Comparison of ENCODE assay signal across 10 mouse cellular contexts in genomic region chr2:30618487-30619248, GRCm38 (mm10). TPM values are rescaled to one million over a fixed set of nuclear protein-coding genes. Genes with fewer than 3 reads are reported as not detected.
DNase-seq lines count a peak whose midpoint lies in the region; ATAC-seq lines count a peak whose summit lies in the region.
"Had no signal": no experiment of that assay in that cellular context is flagged by ENCODE, and none has a peak within 500 bp of the region (broad histone marks: within the 10 kb centered on the region; RNA-seq: fewer than 3 reads in every experiment).

No protein-coding gene starts in this region.

- no peak for DNase-seq in midbrain, embryonic 10.5 days (ENCODE audit: low spot score)
- peak; percentile 54 for DNase-seq in heart, postnatal 25 days (ENCODE audit: low spot score)
- DNase-seq in adrenal gland, adult 18-20 months (ENCODE audit: low spot score in 2 of 2) = no peak
- DNase-seq in gastrocnemius, postnatal 4 days (ENCODE audit: low spot score in 2 of 2) = no peak
- DNase-seq: cerebellum, adult 11-12 months; layer of hippocampus, adult 9-11 months had no signal

- WGBS in midbrain, embryonic 13.5 days = 84% methylated on average over 6 of the region's 6 CpGs
- WGBS in midbrain, embryonic 10.5 days = 83% methylated on average over 6 of the region's 6 CpGs
- WGBS in limb, embryonic 13.5 days = 44% methylated on average over 6 of the region's 6 CpGs

- H3K36me3 ChIP-seq in midbrain, embryonic 13.5 days = no peaks in the 10 kb centered on the region
- no peaks in the 10 kb centered on the region for H3K36me3 ChIP-seq in midbrain, embryonic 10.5 days
- H3K36me3 ChIP-seq in limb, embryonic 13.5 days = no peaks in the 10 kb centered on the region

- intact Hi-C loops in heart, postnatal 25 days (cut with DNase I) = no loop called here

- H3K27me3 ChIP-seq in midbrain, embryonic 13.5 days = no peaks in the 10 kb centered on the region
- H3K27me3 ChIP-seq in midbrain, embryonic 10.5 days (ENCODE audit: low read depth, poor library complexity, severe bottlenecking) = no peaks in the 10 kb centered on the region
- no peaks in the 10 kb centered on the region for H3K27me3 ChIP-seq in limb, embryonic 13.5 days

- H3K27ac ChIP-seq in midbrain, embryonic 13.5 days = 0 out of 2 replicates have a peak overlapping the region, but pooled peaks have one; percentile 9
- no peak overlapping the region for H3K27ac ChIP-seq in midbrain, embryonic 10.5 days (replicated peaks)
- H3K27ac ChIP-seq in limb, embryonic 13.5 days = peak overlapping the region; percentile 75

- H3K4me1 ChIP-seq in midbrain, embryonic 13.5 days (replicated peaks) = peaks cover 20% of the 10 kb centered on the region
- H3K4me1 ChIP-seq in midbrain, embryonic 10.5 days = peaks cover 31% of the 10 kb centered on the region
- peaks cover 34% of the 10 kb centered on the region for H3K4me1 ChIP-seq in limb, embryonic 13.5 days

- no peak overlapping the region for H3K4me3 ChIP-seq in midbrain, embryonic 13.5 days (replicated peaks)
- no peak overlapping the region for H3K4me3 ChIP-seq in midbrain, embryonic 10.5 days
- no peak overlapping the region for H3K4me3 ChIP-seq in limb, embryonic 13.5 days

- no peak for ATAC-seq in midbrain, embryonic 13.5 days
- ATAC-seq in limb, embryonic 13.5 days (ENCODE audit: low FRiP score, low read depth) = no peak
- 0 out of 2 replicates have a peak, but pooled peaks have one; percentile 22 for ATAC-seq in megakaryocyte-erythroid progenitor cell, adult 5-6 weeks (replicated peaks; ENCODE audit: low FRiP score, low TSS enrichment, poor library complexity, severe bottlenecking)
- ATAC-seq in inflammation-experienced regulatory T-cells, adult 6 months = no peak

- H3K9ac ChIP-seq in midbrain, embryonic 13.5 days (replicated peaks) = no peak overlapping the region
- H3K9ac ChIP-seq in limb, embryonic 13.5 days = no peak overlapping the region; the same call in 1 of the 2 replicates

- H3K4me2 ChIP-seq in midbrain, embryonic 13.5 days (replicated peaks) = no peak overlapping the region
- no peak overlapping the region for H3K4me2 ChIP-seq in limb, embryonic 13.5 days (replicated peaks)

- H3K9me3 ChIP-seq in midbrain, embryonic 13.5 days = no peaks in the 10 kb centered on the region; the same call in 1 of the 2 replicates
- H3K9me3 ChIP-seq in midbrain, embryonic 10.5 days (replicated peaks) = peaks cover 4% of the 10 kb centered on the region; the same call in 1 of the 2 replicates
- no peaks in the 10 kb centered on the region for H3K9me3 ChIP-seq in limb, embryonic 13.5 days

RNA-seq across cellular contexts. Expression of gene Cstad, which starts 23.8 kb away (rescaled TPM):
- polyA plus RNA-seq in midbrain, embryonic 13.5 days (2015; fragmentation: Nextera tagmentation; extraction: Ambion mirVana) = 0.27 and 0.43 TPM in 2 replicates
- polyA plus RNA-seq in midbrain, embryonic 10.5 days (2016; fragmentation: Nextera tagmentation; extraction: Ambion mirVana) = 0.20 and 0.34 TPM in 2 replicates
- 1 to 10 TPM; 1.2 TPM for total RNA-seq in heart, postnatal 25 days (2021)
- 1.6 and 1.9 TPM in 2 replicates for polyA plus RNA-seq in limb, embryonic 13.5 days (2015; fragmentation: Nextera tagmentation; extraction: Ambion mirVana)
- total RNA-seq in megakaryocyte-erythroid progenitor cell, adult 5-6 weeks (2014; fragmentation: Nextera tagmentation) = 2.7 TPM in 1 of 2 replicates, not detected in the other
- total RNA-seq in megakaryocyte-erythroid progenitor cell, adult 5-6 weeks (2017) = 1.0 TPM in 1 of 2 replicates, not detected in the other
- under 1 TPM in 1 of 2 experiments, not detected in 1; 0.51 TPM for total RNA-seq in adrenal gland, adult 18-20 months (2021)
- total RNA-seq in gastrocnemius, postnatal 4 days (2021) = 1 to 10 TPM; 4.5 to 4.6 TPM
- polyA plus RNA-seq in inflammation-experienced regulatory T-cells, adult 6 months (2017; shearing (Covaris generic)) = 1 to 10 TPM; 3.0 to 8.3 (median 4.3) TPM
